Mouse (Mus musculus) G1E (cell line): ENCODE measurements around the gene Cyp4f16.

Source experiments
- CTCF ChIP-seq: IDR thresholded peaks from 2 replicates; pipeline ENCODE4 v1.5.1; 2012; ENCODE audit warnings: low read depth, low read length, inconsistent platforms, mixed read lengths
- GATA1 ChIP-seq: IDR thresholded peaks from 2 replicates; pipeline ENCODE4 v1.6.1; 2012; ENCODE audit warnings: borderline replicate concordance, low read length, inconsistent platforms, mixed read lengths
- GATA2 ChIP-seq: IDR thresholded peaks from 2 replicates; pipeline ENCODE4 v1.6.1; 2012; ENCODE audit warnings: low read depth, low read length, inconsistent platforms, borderline replicate concordance
- POLR2AphosphoS5 ChIP-seq: IDR thresholded peaks from 2 replicates; pipeline ENCODE4 v1.6.1; 2012; ENCODE audit warnings: low read depth, low read length, inconsistent platforms; ENCODE audit not compliant: insufficient replicate concordance
- TAL1 ChIP-seq: conservative IDR thresholded peaks from 2 replicates; pipeline ENCODE4 v1.6.1; 2012; ENCODE audit warnings: low read depth, low read length, inconsistent platforms, mixed read lengths

- TF ChIP-seq CTCF (no peak), POLR2AphosphoS5 (no peak), TAL1 (no peak), GATA1 (no peak), GATA2 (no peak)
Measured at GRCm38 (mm10) chr17:32534068-32534467, 2.3 kb upstream of the Cyp4f16 start.
